Mouse (Mus musculus) hindbrain, postnatal 0 days (tissue): ENCODE measurements at regions not wholly inside any gene's neighbourhood (a gene's known extent, or its start where the extent isn't known, plus 50 kb on each side); places are given as distances from the start of the nearest gene placed in this dataset.

Experiments
- ATAC-seq: fragments of 200-750 bp; cut with Nextera tagmentation; 2 replicates; pipeline ENCODE4 v1.8.0; 2017; ENCODE audit warnings: mild to moderate bottlenecking, moderate TSS enrichment, moderate library complexity
- DNase-seq: peaks from one replicate; pipeline ENCODE4 v3.0.0-alpha.2; 2015; ENCODE audit warnings: low spot score
- H3K27ac ChIP-seq: fragments of 300-500 bp; sonication (generic); 2 replicates; pipeline ENCODE4 v1.5.1; 2014; ENCODE audit warnings: mild to moderate bottlenecking
- H3K27me3 ChIP-seq: fragments of 300-500 bp; sonication (generic); 2 replicates; pipeline ENCODE4 v1.6.1; 2014; ENCODE audit warnings: low read length, mixed read lengths; ENCODE audit not compliant: insufficient read depth
- H3K36me3 ChIP-seq: fragments of 300-500 bp; sonication (generic); 2 replicates; pipeline ENCODE4 v1.6.1; 2014; ENCODE audit warnings: low read length, mixed read lengths; ENCODE audit not compliant: insufficient read depth
- H3K4me1 ChIP-seq: fragments of 300-500 bp; sonication (generic); 2 replicates; pipeline ENCODE4 v1.6.1; 2014; ENCODE audit warnings: antibody characterized with exemption, low read length, mixed read lengths; ENCODE audit not compliant: insufficient read depth
- H3K4me2 ChIP-seq: fragments of 300-500 bp; sonication (generic); 2 replicates; pipeline ENCODE4 v1.6.1; 2014; ENCODE audit warnings: low read depth, mild to moderate bottlenecking, low read length, moderate library complexity, mixed read lengths
- H3K4me3 ChIP-seq: fragments of 300-500 bp; sonication (generic); 2 replicates; pipeline ENCODE4 v1.5.1; 2014; ENCODE audit warnings: low read length
- H3K9ac ChIP-seq: fragments of 300-500 bp; sonication (generic); replicated peaks from 2 replicates; pipeline ENCODE4 v1.6.1; 2014; ENCODE audit warnings: mild to moderate bottlenecking, low read length, moderate library complexity, mixed read lengths
- H3K9me3 ChIP-seq: fragments of 300-500 bp; sonication (generic); 2 replicates; pipeline ENCODE4 v1.6.1; 2016; ENCODE audit warnings: low read length, mixed read lengths
- CTCF ChIP-seq: IDR thresholded peaks from 2 replicates; pipeline ENCODE4 v1.5.1; 2016; ENCODE audit warnings: antibody characterized with exemption, control low read depth, low read depth
- WGBS: fragments of 180-500 bp; shearing (Covaris S2); extraction: QIAGEN DNeasy Blood & Tissue Kit; methylation state at CpG from one replicate; pipeline ENCODE4 v1.1.7; 2014; 5-methylcytosine and 5-hydroxymethylcytosine counted together

DNA sequence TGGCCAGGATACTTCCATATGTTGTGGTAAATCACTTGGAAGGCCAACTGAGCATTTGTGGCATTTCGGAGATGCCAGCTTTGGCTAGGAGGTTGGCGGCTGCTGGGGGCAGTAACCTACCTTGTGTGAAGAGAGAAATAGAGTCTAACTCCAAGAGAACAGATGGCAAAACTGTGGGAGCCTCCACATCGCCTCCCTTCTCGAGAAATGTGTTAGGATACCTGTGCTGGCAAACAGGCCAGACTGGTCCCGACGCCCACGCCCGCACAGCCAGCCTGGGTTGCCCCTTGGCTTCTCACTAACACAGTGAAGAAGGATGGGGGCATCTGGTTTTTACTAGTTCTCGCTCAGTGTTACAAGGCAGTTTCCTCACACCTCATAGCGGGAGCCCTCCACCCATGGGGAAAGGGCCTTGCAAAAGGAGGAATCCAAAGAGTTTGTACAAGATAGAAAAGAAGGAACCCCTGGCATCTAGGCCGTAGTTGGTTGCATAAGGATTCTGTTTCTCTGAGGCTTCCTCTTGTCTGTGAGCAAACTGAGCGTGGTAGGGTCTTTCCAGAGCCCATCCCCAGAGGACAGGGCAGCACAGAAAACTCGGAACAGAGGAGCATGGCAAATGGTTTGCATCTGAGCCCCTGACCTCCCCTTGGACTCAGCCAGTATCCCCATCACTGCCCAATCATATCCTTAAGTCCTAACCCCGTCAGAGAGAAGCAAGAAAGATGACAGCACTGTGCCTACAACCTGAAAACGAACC lies 330.5 kb upstream of the Jarid2 start:
- H3K27ac ChIP-seq, result peak overlapping the region; percentile 36; the same call in 1 of the 2 replicates

DNA sequence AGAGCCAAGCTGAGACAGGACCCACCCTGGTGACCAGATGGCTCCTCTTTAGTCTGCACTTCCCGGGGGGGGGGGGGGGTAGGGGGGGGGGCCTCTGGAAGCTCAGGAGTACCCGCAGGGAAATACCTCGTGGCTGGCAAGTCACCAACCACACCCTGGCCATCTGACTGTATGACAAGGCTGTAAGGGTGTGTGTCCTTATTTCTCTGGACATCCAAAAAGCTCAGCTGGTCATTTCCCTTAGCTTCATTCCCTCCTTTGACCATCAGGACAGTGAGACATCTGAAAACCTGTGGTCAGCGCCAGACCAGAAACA lies 329.9 kb upstream of the Jarid2 start:
- Histone ChIP-seq H3K36me3 (no peaks in the 10 kb centered on the region), H3K9me3 (no peaks in the 10 kb centered on the region), H3K9ac (no peak overlapping the region), H3K4me1 (peaks cover 8% of the 10 kb centered on the region), H3K27ac (peak overlapping the region; percentile 7; the same call in 1 of the 2 replicates), H3K4me3 (no peak overlapping the region), H3K4me2 (no peak overlapping the region), H3K27me3 (no peaks in the 10 kb centered on the region)
- ATAC-seq (0 out of 2 replicates have a peak, but pooled peaks have one; percentile 15), DNase-seq (no peak)
- WGBS, result 45% methylated on average over 3 of the region's 4 CpGs
- TF ChIP-seq CTCF, result no peak

More for the DNA sequence above, 330.5 kb upstream of the Jarid2 start:
- Histone ChIP-seq H3K4me1 (peaks cover 8% of the 10 kb centered on the region), H3K4me3 (no peak overlapping the region), H3K9ac (no peak overlapping the region), H3K4me2 (no peak overlapping the region), H3K27me3 (no peaks in the 10 kb centered on the region), H3K9me3 (no peaks in the 10 kb centered on the region), H3K36me3 (no peaks in the 10 kb centered on the region)
- no peak for TF ChIP-seq CTCF
- 63% methylated on average over 15 of the region's 15 CpGs for WGBS
- ATAC-seq (peak; percentile 12; the same call in 1 of the 2 replicates), DNase-seq (peak; percentile 42)

DNA sequence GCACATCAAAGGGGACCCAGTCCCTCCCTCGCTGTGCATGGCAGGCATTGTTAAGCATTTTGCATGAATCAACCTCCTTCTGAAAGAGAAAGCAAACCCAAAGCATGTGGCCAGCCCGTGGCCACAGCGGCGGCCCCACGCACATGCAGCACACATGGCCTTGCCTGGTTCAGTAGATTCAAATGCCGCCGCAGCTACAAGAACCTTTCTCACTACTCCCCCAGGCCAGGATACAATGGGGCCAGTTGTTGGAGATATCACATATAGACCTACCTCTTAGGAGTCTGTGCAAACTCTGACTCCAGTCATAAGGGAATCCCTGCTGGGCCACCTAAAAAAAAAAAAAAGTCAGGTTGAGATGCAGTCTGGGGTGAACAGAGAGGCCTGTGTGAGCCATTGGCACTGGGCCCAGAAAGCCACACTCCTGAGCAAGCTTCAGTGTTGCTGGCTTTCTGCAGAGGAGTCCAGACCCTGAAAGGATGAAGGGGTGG lies 329.4 kb upstream of the Jarid2 start:
- Histone ChIP-seq H3K9me3 (no peaks in the 10 kb centered on the region), H3K4me1 (peaks cover 8% of the 10 kb centered on the region), H3K27ac (0 out of 2 replicates have a peak overlapping the region, but pooled peaks have one; percentile 7), H3K4me3 (no peak overlapping the region), H3K4me2 (no peak overlapping the region), H3K36me3 (no peaks in the 10 kb centered on the region), H3K27me3 (no peaks in the 10 kb centered on the region), H3K9ac (no peak overlapping the region)
- 29% methylated on average over 7 of the region's 7 CpGs for WGBS
- TF ChIP-seq CTCF, result no peak
- DNase-seq (peak; percentile 66), ATAC-seq (peak; percentile 35; the same call in 1 of the 2 replicates)

DNA sequence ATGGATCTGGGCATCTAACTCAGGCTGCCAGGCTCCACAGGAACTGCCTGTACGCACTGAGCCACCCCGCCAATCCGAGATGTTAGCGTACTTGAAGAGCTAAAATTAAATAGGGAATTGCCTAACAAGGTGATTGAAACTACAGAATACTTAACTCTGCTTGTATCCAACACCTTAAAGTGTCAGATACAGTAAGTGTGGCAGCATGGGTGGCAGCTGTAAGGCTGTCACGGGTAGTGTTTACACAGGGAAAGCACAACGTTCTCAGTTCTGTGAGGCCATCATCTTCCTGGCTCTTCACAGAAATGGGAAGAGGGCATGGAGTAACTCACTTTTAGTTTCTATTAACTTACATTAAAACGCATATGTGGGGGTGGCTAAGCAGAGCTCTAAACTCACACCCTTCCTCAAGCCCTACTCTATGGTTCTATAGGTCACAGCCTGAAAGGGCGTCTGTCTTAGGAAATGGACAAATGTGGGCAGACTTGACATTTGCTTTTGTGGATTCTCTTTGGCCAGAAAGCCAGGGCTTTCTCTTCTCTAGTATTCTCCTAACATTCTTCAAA lies 325.2 kb upstream of the Jarid2 start:
- Histone ChIP-seq H3K9me3 (no peaks in the 10 kb centered on the region), H3K4me1 (peaks cover 8% of the 10 kb centered on the region), H3K9ac (no peak overlapping the region), H3K4me2 (no peak overlapping the region), H3K36me3 (no peaks in the 10 kb centered on the region), H3K4me3 (no peak overlapping the region), H3K27me3 (no peaks in the 10 kb centered on the region), H3K27ac (no peak overlapping the region)
- ATAC-seq (no peak), DNase-seq (no peak)
- WGBS, result 88% methylated on average over 8 of the region's 8 CpGs
- no peak for TF ChIP-seq CTCF

DNA sequence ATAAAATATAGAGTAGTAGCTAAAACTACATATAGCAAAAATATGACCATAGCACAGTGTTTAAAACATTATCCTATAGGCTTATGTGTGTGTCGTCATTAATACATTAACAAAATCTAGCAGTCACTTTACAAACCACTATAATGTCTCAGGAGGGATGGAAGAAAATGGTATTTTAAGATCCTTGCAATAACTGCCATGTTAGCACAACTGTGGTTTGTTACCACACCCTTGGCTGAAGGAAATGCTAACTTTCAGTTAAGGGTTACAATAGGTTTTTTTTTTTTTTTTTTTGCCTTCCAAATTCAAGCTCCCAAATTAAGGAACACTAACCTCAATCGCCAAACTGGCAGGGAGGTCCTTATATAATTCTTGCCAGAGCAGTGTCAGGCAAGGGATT lies 322.0 kb upstream of the Jarid2 start:
- DNase-seq, result no peak
- no peak for TF ChIP-seq CTCF
- WGBS, result 84% methylated on average over 2 of the region's 2 CpGs
- Histone ChIP-seq H3K4me2 (no peak overlapping the region), H3K9ac (no peak overlapping the region), H3K9me3 (no peaks in the 10 kb centered on the region), H3K4me1 (no peaks in the 10 kb centered on the region), H3K27ac (no peak overlapping the region), H3K4me3 (no peak overlapping the region), H3K27me3 (no peaks in the 10 kb centered on the region), H3K36me3 (no peaks in the 10 kb centered on the region)
- ATAC-seq, result no peak

DNA sequence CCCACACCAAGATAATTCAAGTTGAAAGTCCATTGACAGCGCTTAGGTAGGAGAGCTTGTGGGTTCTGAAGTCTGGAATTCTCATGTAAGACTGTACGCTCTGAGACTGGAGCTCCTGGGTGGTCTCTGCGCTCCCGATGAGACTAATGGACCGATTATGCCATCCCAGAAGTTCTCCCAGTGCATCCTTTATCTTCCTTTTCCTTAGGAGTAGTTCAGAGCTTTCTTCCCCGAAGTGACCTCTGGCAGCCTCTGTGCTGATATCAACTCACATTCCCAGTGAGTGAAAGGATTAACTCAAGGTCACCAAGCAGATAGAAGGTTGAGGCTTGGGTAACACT lies 320.7 kb upstream of the Jarid2 start:
- no peaks in the 10 kb centered on the region for H3K9me3 ChIP-seq
- no peaks in the 10 kb centered on the region for H3K36me3 ChIP-seq
- DNase-seq (no peak), ATAC-seq (no peak)
- no peak overlapping the region for H3K9ac ChIP-seq
- no peak for TF ChIP-seq CTCF
- 81% methylated on average over 6 of the region's 6 CpGs for WGBS
- H3K27ac ChIP-seq, result no peak overlapping the region
- no peak overlapping the region for H3K4me2 ChIP-seq
- H3K27me3 ChIP-seq, result no peaks in the 10 kb centered on the region
- H3K4me1 ChIP-seq, result no peaks in the 10 kb centered on the region
- no peak overlapping the region for H3K4me3 ChIP-seq
